Mouse (Mus musculus): Measurements from ENCODE around the gene Adad2. TPM values are rescaled to one million over a fixed set of nuclear protein-coding genes. Genes with fewer than 3 reads are reported as not detected.

The Adad2 gene
- total RNA-seq, 2 experiments from 2014 or later = not detected

DNA sequence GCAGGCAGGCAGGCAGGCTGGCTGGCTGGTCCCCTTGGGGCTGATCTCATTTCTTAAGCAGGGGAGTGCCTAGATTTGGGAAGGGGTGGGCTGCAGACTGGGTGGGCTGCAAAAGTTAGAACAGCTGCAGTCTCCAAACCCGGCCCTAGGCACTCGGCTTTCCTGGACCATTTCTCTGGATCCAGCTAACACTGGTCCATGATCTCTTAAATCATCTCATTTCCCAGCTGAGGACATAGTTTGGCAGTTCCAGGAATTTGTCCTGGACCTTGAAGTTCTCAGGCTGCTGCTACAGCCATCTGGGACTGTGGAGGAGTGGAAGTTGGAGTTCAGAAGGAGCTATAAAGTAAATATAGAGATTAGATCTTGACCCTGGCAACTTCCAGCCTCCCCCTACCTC lies 38.8 kb downstream of the Adad2 start:
- H3K4me3 ChIP-seq = no peak overlapping the region
- DNase-seq = no peak
- no peak for TF ChIP-seq CTCF (IDR thresholded peaks at IDR 0.05)
- no peak overlapping the region; the same call in 1 of the 2 replicates for H3K27ac ChIP-seq
- intact Hi-C loops (cut with DNase I) = no loop called here

DNA sequence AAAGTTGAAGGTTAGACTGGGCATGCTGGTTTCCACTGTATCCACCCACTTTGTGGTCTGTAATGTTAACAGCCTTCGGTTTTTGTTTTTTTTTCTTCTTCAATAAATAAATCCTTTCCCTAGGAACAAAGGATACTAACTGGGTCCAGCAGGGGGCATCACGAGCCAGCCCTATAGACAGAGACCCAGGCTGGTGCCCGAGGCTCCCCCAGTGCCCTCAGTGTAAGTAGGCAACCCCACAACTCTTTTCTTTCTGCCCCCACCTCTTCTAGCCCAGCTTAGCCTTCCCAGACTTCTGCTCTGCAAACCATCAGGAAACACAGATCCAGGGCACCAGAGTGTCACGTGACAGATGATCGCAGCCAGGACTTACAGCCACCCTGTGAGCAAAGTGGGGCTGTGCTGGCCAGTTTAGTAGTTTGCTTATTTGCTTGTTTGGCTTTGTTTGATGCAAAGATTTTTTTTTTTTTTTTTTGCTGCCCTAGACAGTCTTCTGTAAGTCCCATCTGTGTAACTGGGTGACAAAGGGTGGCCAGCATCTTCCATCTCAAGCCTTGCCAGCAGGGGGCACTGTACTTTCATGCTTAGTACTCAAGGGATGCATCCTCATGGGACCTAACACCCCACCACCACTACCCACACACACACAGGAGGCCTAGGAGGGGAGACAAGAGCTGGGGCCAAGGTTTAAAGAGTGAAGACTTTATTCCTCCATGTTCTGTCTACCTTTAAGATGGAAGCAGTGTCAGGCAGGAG lies 44.3 kb downstream of the Adad2 start:
- H3K4me3 ChIP-seq = peak overlapping the region; percentile 24; the same call in 1 of the 2 replicates
- intact Hi-C loops (cut with DNase I) = loop anchor here (1.0 kb wide), 1 partner anchor 19 kb away; no protein-coding TSS in a partner anchor
- TF ChIP-seq CTCF (IDR thresholded peaks at IDR 0.05) = peak; percentile 57
- peak; percentile 77 for DNase-seq
- 0 out of 2 replicates have a peak overlapping the region, but pooled peaks have one; percentile 46 for H3K27ac ChIP-seq

GRCm38 (mm10) chr8:119661081-119661480 lies 48.5 kb downstream of the Adad2 start:
- intact Hi-C loops (cut with DNase I) = no loop called here
- TF ChIP-seq CTCF (IDR thresholded peaks at IDR 0.05) = no peak
- DNase-seq = peak; percentile 88
- peak overlapping the region; percentile 74 for H3K27ac ChIP-seq
- no peak overlapping the region for H3K4me3 ChIP-seq

- H3K27ac ChIP-seq = peak overlapping the region; percentile 74; the same call in 1 of the 2 replicates
- H3K4me3 ChIP-seq = no peak overlapping the region
- no peak for DNase-seq
- no peak for TF ChIP-seq CTCF (IDR thresholded peaks at IDR 0.05)
- intact Hi-C loops (cut with DNase I) = no loop called here
Observed at GRCm38 (mm10) chr8:119661892-119662291, 49.3 kb downstream of the Adad2 start.

DNA sequence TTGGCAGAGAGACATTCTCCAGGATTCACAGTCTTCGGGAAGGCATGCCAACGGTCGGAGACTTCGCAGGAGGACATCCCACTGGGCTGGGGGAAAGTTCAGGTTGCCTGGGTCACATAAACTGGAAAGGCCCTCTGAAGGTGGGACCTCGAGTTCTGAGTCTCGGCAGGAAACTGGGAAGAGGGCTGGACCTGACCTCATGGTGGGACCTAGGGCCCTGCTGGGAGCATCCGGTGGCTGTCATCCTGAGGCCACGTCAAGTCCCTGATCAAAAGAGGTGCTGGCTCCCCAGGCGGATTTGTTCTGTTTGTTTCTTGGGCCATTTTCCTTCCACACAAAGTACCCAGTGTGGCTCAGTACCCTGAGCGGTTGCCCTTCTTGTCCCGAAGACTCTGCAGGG lies 50.9 kb downstream of the Adad2 start:
- no peak for TF ChIP-seq CTCF (IDR thresholded peaks at IDR 0.05)
- no peak overlapping the region; the same call in 1 of the 2 replicates for H3K27ac ChIP-seq
- DNase-seq = no peak
- intact Hi-C loops (cut with DNase I) = no loop called here
- H3K4me3 ChIP-seq = no peak overlapping the region

DNA sequence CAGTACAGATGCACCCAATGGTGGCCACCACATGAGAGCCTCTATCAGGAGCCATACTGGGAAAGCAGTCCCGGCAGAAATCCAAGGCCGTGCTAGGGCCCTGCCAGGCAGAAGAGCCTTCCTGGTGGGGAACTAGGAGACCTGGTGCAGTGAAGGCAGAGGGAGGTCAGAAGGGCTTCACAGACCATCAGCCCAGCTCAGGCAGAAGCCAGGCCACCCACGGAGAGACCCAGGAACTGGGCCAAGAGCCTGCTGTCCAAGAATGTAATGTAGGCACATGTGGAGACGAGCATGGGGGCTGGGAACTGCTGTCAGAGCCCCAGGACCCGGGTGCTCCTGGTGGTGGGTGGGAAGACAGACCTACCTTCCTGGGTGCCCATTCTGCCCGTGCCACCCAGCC lies 52.7 kb downstream of the Adad2 start:
- H3K27ac ChIP-seq = peak overlapping the region; percentile 97
- intact Hi-C loops (cut with DNase I) = loop anchor here (5.0 kb wide), 1 partner anchor 48 kb away; no protein-coding TSS in a partner anchor

More for the DNA sequence above, 52.7 kb downstream of the Adad2 start:
- H3K4me3 ChIP-seq = peak overlapping the region; percentile 78
- no peak for TF ChIP-seq CTCF (IDR thresholded peaks at IDR 0.05)
- DNase-seq = peak; percentile 71

Other genes starting within 250 kb of the Adad2 start
- 100 to 1,000 TPM in 1 of 2 experiments, 10 to 100 TPM in 1; 78.9 to 103 TPM for gene Mlycd, start 217.9 kb upstream of the Adad2 start, total RNA-seq (2021)
- gene Osgin1, start 178.6 kb upstream of the Adad2 start, total RNA-seq (2021) = 10 to 100 TPM in 1 of 2 experiments, 1 to 10 TPM in 1; 9.3 to 19.7 TPM
- not detected for gene Necab2, start 166.0 kb upstream of the Adad2 start, total RNA-seq (2021)
- not detected for gene Slc38a8, start 111.0 kb upstream of the Adad2 start, total RNA-seq (2021)
- gene Mbtps1, start 54.0 kb upstream of the Adad2 start, total RNA-seq (2021) = 10 to 100 TPM; 28.6 to 28.7 TPM
- 10 to 100 TPM; 15.9 to 16.6 TPM for gene Hsdl1, start 37.6 kb upstream of the Adad2 start, total RNA-seq (2021)
- not detected for gene Dnaaf1, start 37.5 kb upstream of the Adad2 start, total RNA-seq (2021)
- 1 to 10 TPM; 5.2 to 6.6 TPM for gene Taf1c, start 7.5 kb upstream of the Adad2 start, total RNA-seq (2021)
- 10 to 100 TPM; 14.1 to 14.3 TPM for gene Kcng4, start 22.9 kb downstream of the Adad2 start, total RNA-seq (2021)
- gene Wfdc1, start 53.6 kb downstream of the Adad2 start, total RNA-seq (2021) = 10 to 100 TPM; 96.5 to 98.7 TPM
- gene Atp2c2, start 87.3 kb downstream of the Adad2 start, total RNA-seq (2021) = under 1 TPM; 0.08 to 0.10 TPM
- gene Tldc1, start 165.7 kb downstream of the Adad2 start, total RNA-seq (2021) = 1 to 10 TPM; 3.0 to 3.3 TPM
- 1 to 10 TPM; 3.2 to 7.4 TPM for gene Cotl1, start 227.8 kb downstream of the Adad2 start, total RNA-seq (2021)
- 1 to 10 TPM in 1 of 2 experiments, under 1 TPM in 1; 0.71 to 1.1 TPM for gene Klhl36, start 249.5 kb downstream of the Adad2 start, total RNA-seq (2021)

All from gastrocnemius, adult 2 months (tissue).